Comparison of ENCODE assay signal across 25 mouse cellular contexts in genomic region chr6:72302349-72302925, GRCm38 (mm10). TPM values are rescaled to one million over a fixed set of nuclear protein-coding genes. Genes with fewer than 3 reads are reported as not detected.
DNase-seq lines count a peak whose midpoint lies in the region; ATAC-seq and TF ChIP-seq lines count a peak whose summit lies in the region.
"Had no signal": no experiment of that assay in that cellular context is flagged by ENCODE, and none has a peak within 500 bp of the region (broad histone marks: within the 10 kb centered on the region; RNA-seq: fewer than 3 reads in every experiment).

No protein-coding gene starts in this region.

- H3K27me3 ChIP-seq in liver, embryonic 14.5 days (ENCODE audit: control insufficient read depth, insufficient read depth, low read length), result no peaks in the 10 kb centered on the region
- H3K27me3 ChIP-seq in kidney, adult 2 months (replicated peaks; ENCODE audit: control insufficient read depth, insufficient read depth, low read length), result no peaks in the 10 kb centered on the region
- H3K27me3 ChIP-seq: forebrain, embryonic 13.5 days; heart, embryonic 15.5 days; lung, embryonic 15.5 days; neural tube, embryonic 15.5 days; stomach, embryonic 15.5 days had no signal

- no peak for TF ChIP-seq POLR2A in kidney, adult 2 months (IDR thresholded peaks at IDR 0.05; ENCODE audit: low read depth, low read length)

- peak; percentile 37; the same call in 1 of the 2 replicates for ATAC-seq in liver, embryonic 14.5 days (ENCODE audit: insufficient read depth)
- ATAC-seq: CD4-positive, CD25-positive, alpha-beta regulatory T cell, adult 4 months; forebrain, embryonic 13.5 days had no signal

- H3K4me3 ChIP-seq in liver, embryonic 14.5 days (ENCODE audit: insufficient read depth in 1 of 2, low read depth in 2 of 2, low read length in 2 of 2), result no peak overlapping the region
- H3K4me3 ChIP-seq in kidney, adult 2 months (ENCODE audit: insufficient read depth, low read depth, low read length), result no peak overlapping the region
- H3K4me3 ChIP-seq: forebrain, embryonic 13.5 days; heart, embryonic 15.5 days; lung, embryonic 15.5 days; midbrain, embryonic 10.5 days; neural tube, embryonic 15.5 days; stomach, embryonic 15.5 days had no signal

- WGBS in liver, embryonic 14.5 days (ENCODE audit: insufficient replicate concordance), result 62% methylated on average over 11 of the region's 11 CpGs
- 41% methylated on average over 11 of the region's 11 CpGs for WGBS in kidney, adult 2 months

- H3K4me2 ChIP-seq in liver, embryonic 14.5 days (ENCODE audit: low read depth), result no peak overlapping the region
- H3K4me2 ChIP-seq: forebrain, embryonic 13.5 days; heart, embryonic 15.5 days; hindbrain, embryonic 14.5 days; lung, embryonic 15.5 days; neural tube, embryonic 15.5 days; stomach, embryonic 15.5 days had no signal

- no peak for DNase-seq in liver, embryonic 14.5 days (ENCODE audit: low read depth in 3 of 3, low spot score in 3 of 3)
- no peak for DNase-seq in liver
- DNase-seq in kidney, adult 2 months, result peak; percentile 90
- DNase-seq in kidney, postnatal 10 days, result peak; percentile 49
- DNase-seq in yolk sac, embryonic 10.5 days (ENCODE audit: low spot score), result peak; percentile 81
- no peak for DNase-seq in thymus, postnatal 0 days (ENCODE audit: low spot score)
- DNase-seq in frontal cortex, postnatal 36 days (ENCODE audit: low spot score in 2 of 2), result no peak
- DNase-seq: adrenal gland, postnatal 25 days; cerebellum, adult 8-10 months; heart, postnatal 36 days; right cerebral cortex, adult 18-20 months; right cerebral cortex, postnatal 4 days; thymus, adult 18-20 months; thymus, postnatal 4 days had no signal

- no peaks in the 10 kb centered on the region for H3K9me3 ChIP-seq in liver, embryonic 14.5 days (ENCODE audit: control insufficient read depth, low read length)
- H3K9me3 ChIP-seq: forebrain, embryonic 13.5 days; heart, embryonic 15.5 days; lung, embryonic 15.5 days; midbrain, embryonic 10.5 days; neural tube, embryonic 15.5 days; stomach, embryonic 15.5 days had no signal

- H3K4me1 ChIP-seq in liver, embryonic 14.5 days (replicated peaks; ENCODE audit: control insufficient read depth in 2 of 2, insufficient read depth in 2 of 2, low read length in 1 of 2), result peaks cover 0 to 10% of the 10 kb centered on the region in 2 experiments; a peak in 2 of 4 replicates
- H3K4me1 ChIP-seq in kidney, adult 2 months (ENCODE audit: control insufficient read depth, insufficient read depth, low read length), result peaks cover 15% of the 10 kb centered on the region
- H3K4me1 ChIP-seq: forebrain, embryonic 13.5 days; heart, embryonic 15.5 days; neural tube, embryonic 15.5 days; stomach, embryonic 15.5 days had no signal

- H3K9ac ChIP-seq in liver, embryonic 14.5 days (replicated peaks), result no peak overlapping the region
- H3K9ac ChIP-seq: forebrain, embryonic 13.5 days; heart, embryonic 15.5 days; hindbrain, embryonic 14.5 days; lung, embryonic 15.5 days; neural tube, embryonic 15.5 days; stomach, embryonic 15.5 days had no signal

- no peak for TF ChIP-seq CTCF in liver, embryonic 14.5 days (IDR thresholded peaks at IDR 0.05; ENCODE audit: low read depth)
- TF ChIP-seq CTCF in kidney, adult 2 months (conservative IDR thresholded peaks at IDR 0.05; ENCODE audit: insufficient read depth, insufficient read length, low read depth, low read length), result no peak

- H3K27ac ChIP-seq in liver, embryonic 14.5 days, result no peak overlapping the region
- H3K27ac ChIP-seq in kidney, adult 2 months (ENCODE audit: insufficient read depth, low read depth, low read length), result peak overlapping the region; percentile 89
- H3K27ac ChIP-seq: forebrain, embryonic 13.5 days; heart, embryonic 15.5 days; hindbrain, embryonic 14.5 days; lung, embryonic 15.5 days; macrophage; midbrain, embryonic 10.5 days; neural tube, embryonic 15.5 days; stomach, embryonic 15.5 days had no signal

- no peaks in the 10 kb centered on the region for H3K36me3 ChIP-seq in liver, embryonic 14.5 days (replicated peaks; ENCODE audit: control insufficient read depth, insufficient read depth, low read depth)
- H3K36me3 ChIP-seq in kidney, adult 2 months (ENCODE audit: control insufficient read depth, insufficient read depth, low read length), result no peaks in the 10 kb centered on the region
- H3K36me3 ChIP-seq: heart, embryonic 15.5 days; lung, embryonic 15.5 days; midbrain, embryonic 10.5 days; neural tube, embryonic 15.5 days; stomach, embryonic 15.5 days had no signal

- TF ChIP-seq EP300 in liver, embryonic 14.5 days (IDR thresholded peaks at IDR 0.05; ENCODE audit: low read depth), result no peak

RNA-seq across cellular contexts. Expression of gene Sftpb, which starts 2.0 kb away (rescaled TPM):
- polyA plus RNA-seq in liver, embryonic 14.5 days (2012; rRNA removed), result not detected in 2 replicates
- polyA plus RNA-seq in liver, embryonic 14.5 days (2014; fragmentation: Nextera tagmentation; extraction: Ambion mirVana), result not detected in 2 replicates
- not detected in 2 replicates for polyA plus RNA-seq in kidney, adult 2 months (2012; rRNA removed)
- polyA plus RNA-seq in thymus, postnatal 0 days (2015; fragmentation: Nextera tagmentation; extraction: Ambion mirVana), result 0.21 TPM in 1 of 2 replicates, not detected in the other
- polyA plus RNA-seq: CD4-positive, CD25-positive, alpha-beta regulatory T cell, adult 4 months; embryonic facial prominence, embryonic 14.5 days; forebrain, embryonic 13.5 days; limb, embryonic 14.5 days; macrophage; midbrain, embryonic 10.5 days had no signal

RNA-seq across cellular contexts. Expression of gene Usp39, which starts 42.5 kb away (rescaled TPM):
- 23.9 and 32.7 TPM in 2 replicates for polyA plus RNA-seq in liver, embryonic 14.5 days (2012; rRNA removed)
- polyA plus RNA-seq in liver, embryonic 14.5 days (2014; fragmentation: Nextera tagmentation; extraction: Ambion mirVana), result 49.6 and 58.7 TPM in 2 replicates
- 17.8 and 18.2 TPM in 2 replicates for polyA plus RNA-seq in kidney, adult 2 months (2012; rRNA removed)
- 51.1 and 52.8 TPM in 2 replicates for polyA plus RNA-seq in thymus, postnatal 0 days (2015; fragmentation: Nextera tagmentation; extraction: Ambion mirVana)

RNA-seq across cellular contexts. Expression of gene 0610030E20Rik, which starts 44.7 kb away (rescaled TPM):
- polyA plus RNA-seq in liver, embryonic 14.5 days (2012; rRNA removed), result 8.7 and 10.1 TPM in 2 replicates
- polyA plus RNA-seq in liver, embryonic 14.5 days (2014; fragmentation: Nextera tagmentation; extraction: Ambion mirVana), result 7.9 and 10.9 TPM in 2 replicates
- 15.1 and 15.2 TPM in 2 replicates for polyA plus RNA-seq in kidney, adult 2 months (2012; rRNA removed)
- 31.7 and 32.5 TPM in 2 replicates for polyA plus RNA-seq in thymus, postnatal 0 days (2015; fragmentation: Nextera tagmentation; extraction: Ambion mirVana)

RNA-seq across cellular contexts. Expression of gene Tmem150a, which starts 52.8 kb away (rescaled TPM):
- 39.0 and 58.3 TPM in 2 replicates for polyA plus RNA-seq in liver, embryonic 14.5 days (2012; rRNA removed)
- 43.6 and 48.0 TPM in 2 replicates for polyA plus RNA-seq in liver, embryonic 14.5 days (2014; fragmentation: Nextera tagmentation; extraction: Ambion mirVana)
- 171 and 189 TPM in 2 replicates for polyA plus RNA-seq in kidney, adult 2 months (2012; rRNA removed)
- 1.6 and 1.9 TPM in 2 replicates for polyA plus RNA-seq in thymus, postnatal 0 days (2015; fragmentation: Nextera tagmentation; extraction: Ambion mirVana)

Comparison
In these comparisons a context has a peak if more than half of its experiments do, and no peak if none do; other contexts are left out.
1. DNase-seq: peak in kidney, adult 2 months (single experiment), kidney, postnatal 10 days (single experiment) and yolk sac, embryonic 10.5 days (single experiment); none in liver, embryonic 14.5 days (0 of 3), liver (single experiment), thymus, postnatal 0 days (single experiment) and frontal cortex, postnatal 36 days (0 of 2).